Mouse (Mus musculus) erythroblast, embryonic 14.5 days (primary cell): ENCODE data around the gene Pgbd1.
A peak's percentile ranks its signal among the peaks of the same experiment; 100 is the strongest.

Experiments used
- GATA1 ChIP-seq: IDR thresholded peaks from 2 replicates; pipeline ENCODE4 v1.6.1; 2012; ENCODE audit warnings: low read length, inconsistent platforms, mixed read lengths
- TAL1 ChIP-seq: IDR thresholded peaks from 3 replicates; pipeline ENCODE4 v1.6.1; 2012; ENCODE audit warnings: low read length, inconsistent platforms, mixed read lengths

DNA sequence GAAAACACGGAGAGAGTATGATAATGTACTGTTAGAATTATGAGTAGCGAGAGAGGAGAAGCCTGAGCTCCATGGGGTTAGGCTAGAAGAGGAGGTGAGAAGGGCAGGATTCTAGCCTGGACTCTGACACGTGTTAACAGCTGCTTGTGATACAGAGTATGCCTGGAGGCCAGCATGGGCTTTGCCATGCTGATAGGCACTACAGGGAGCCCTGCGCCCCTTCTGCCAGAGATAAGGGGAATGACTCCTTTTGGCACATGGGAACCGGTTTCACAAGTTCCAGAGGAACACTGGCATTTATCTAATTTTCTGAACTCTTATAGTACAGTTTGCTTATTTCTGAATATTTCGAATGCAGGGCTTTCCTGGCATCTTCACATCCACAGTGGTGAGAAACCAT, 22.0 kb downstream of the Pgbd1 start:
- peak; percentile 96 for TF ChIP-seq GATA1
- peak; percentile 92 for TF ChIP-seq TAL1
